Mouse (Mus musculus): Measurements from ENCODE around the gene Erfe.
A peak's percentile ranks its signal among the peaks of the same experiment; 100 is the strongest.

Erfe gene

DNA sequence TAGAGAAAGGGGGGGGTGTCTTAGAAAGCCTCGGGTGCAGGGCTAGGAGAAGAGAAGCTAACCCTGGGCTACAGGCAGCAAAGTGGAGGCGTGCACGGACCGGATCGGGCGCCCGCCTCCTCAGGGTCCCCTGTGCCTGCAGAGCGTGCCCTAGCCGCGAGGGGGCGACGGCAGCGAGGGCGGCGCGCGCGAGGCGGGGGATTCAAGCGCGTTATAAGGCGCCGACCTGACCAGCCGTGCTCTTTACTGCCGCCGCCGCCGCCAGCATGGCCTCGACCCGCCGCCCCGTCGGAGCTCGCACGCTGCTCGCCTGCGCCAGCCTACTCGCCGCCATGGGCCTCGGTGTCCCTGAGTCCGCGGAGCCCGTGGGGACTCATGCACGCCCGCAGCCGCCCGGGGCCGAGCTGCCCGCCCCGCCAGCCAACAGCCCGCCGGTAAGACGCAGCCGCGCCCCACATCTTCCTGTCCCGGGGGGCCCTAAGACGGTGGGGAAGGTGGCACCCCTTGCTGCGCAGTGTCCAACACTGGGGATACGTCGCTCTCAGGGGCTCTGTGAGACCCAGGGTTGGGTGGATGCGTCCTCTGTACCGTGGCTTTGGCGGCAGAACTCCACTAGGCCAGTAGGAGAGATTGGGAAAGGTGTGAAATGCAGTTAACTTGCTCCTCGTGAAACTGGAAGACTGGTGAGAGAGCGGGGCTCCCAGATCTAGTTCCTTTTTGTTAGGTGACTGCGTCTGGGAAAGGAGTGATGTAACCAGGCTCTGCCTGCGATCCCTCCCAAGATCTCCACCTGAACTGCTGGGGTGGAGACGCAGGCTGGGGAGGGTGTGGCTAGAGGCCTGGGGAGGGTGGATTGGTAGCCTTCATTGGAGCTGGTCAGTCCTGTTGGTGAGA is at the start of gene Erfe:
Gene Erfe (plus strand): TSS at position 216 of the 894 bp plus-strand sequence.
- DNase-seq (ENCODE audit: low read depth in 1 of 2, low spot score in 2 of 2): peak; percentile 35 to 53

DNA sequence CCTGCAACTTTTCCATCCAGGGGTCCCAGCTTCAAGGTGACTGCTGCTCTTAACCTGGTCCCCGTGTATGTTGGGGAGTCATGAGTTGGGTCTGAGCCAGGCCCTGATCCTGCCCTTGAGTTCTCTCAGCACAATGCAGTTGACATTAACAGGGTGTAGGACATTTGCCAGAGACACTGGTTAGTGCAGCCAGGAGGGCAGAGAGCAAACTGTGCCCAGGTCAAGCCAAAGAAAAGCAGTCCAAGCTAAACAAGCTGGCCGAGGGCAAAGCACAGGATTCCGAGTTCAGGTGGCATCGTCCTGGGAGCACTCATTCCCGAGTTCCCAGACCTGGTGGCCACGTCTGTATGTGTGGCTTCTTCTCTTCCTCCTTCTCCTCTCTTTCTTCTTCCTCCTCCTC is 48.6 kb upstream of the Erfe start:
- no peak for DNase-seq (ENCODE audit: low read depth in 1 of 2, low spot score in 2 of 2)

GRCm38 (mm10) chr1:91321760-91322438 is 44.3 kb upstream of the Erfe start, which contains the start of gene Espnl:
TSS of gene Espnl (plus strand) at chr1:91322075.
- DNase-seq (ENCODE audit: low read depth in 1 of 2, low spot score in 2 of 2): no peak

GRCm38 (mm10) chr1:91324646-91325045 is 41.6 kb upstream of the Erfe start:
- no peak for DNase-seq (ENCODE audit: low read depth in 1 of 2, low spot score in 2 of 2)

DNA sequence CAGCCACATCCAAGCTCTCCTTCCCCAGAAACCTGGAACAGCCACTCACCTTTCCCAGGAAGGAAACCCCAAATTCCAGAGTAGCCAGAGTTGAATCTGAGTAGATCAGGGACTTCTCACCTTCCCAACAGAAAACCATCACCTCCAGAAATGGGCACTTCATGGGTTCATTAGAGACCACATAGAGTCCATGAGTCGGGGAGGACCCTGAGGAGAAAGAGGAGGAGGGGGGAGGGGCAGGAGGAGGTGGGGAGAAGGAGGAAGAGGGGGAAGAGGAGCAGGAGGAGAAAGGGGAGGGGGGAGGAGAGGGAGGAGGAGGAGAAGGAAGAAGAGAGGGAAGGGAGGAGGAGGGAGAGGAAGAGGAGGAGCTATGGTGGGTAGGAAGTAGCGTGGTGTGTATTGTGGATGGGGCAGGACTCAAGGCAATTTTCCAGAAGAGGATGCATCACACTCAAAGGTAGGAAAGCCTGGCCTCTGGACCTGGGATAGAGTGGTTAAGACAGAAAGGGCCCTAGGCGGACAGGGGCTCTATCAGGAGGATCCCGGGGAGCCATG is 40.7 kb upstream of the Erfe start:
- DNase-seq (ENCODE audit: low read depth in 1 of 2, low spot score in 2 of 2): no peak

DNA sequence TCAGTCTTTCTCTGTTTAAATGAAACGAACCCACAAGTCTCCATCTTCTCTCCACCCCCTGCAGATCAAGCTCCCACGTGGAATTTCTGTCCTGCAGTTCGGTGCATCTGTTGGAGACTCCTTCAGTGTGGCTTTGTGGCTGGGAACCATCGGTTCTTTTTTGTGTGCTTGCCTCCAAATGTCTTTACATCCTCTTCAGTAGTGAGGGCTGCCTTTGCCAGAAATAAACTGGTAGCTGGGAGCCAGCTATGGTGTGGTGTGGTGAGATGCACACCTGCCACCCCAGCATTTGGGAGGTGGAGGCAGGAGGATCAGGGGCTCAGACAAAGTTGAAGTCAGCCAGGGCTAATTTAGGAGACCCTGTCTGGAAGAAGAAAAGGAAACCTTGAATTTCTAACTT is 34.1 kb upstream of the Erfe start:
- no peak for DNase-seq (ENCODE audit: low read depth in 1 of 2, low spot score in 2 of 2)

- DNase-seq (ENCODE audit: low read depth in 1 of 2, low spot score in 2 of 2): no peak
These were observed 32.6 kb upstream of the Erfe start for GRCm38 (mm10) chr1:91333582-91333981.

GRCm38 (mm10) chr1:91337355-91337754 is 28.9 kb upstream of the Erfe start:
- no peak for DNase-seq (ENCODE audit: low read depth in 1 of 2, low spot score in 2 of 2)

DNA sequence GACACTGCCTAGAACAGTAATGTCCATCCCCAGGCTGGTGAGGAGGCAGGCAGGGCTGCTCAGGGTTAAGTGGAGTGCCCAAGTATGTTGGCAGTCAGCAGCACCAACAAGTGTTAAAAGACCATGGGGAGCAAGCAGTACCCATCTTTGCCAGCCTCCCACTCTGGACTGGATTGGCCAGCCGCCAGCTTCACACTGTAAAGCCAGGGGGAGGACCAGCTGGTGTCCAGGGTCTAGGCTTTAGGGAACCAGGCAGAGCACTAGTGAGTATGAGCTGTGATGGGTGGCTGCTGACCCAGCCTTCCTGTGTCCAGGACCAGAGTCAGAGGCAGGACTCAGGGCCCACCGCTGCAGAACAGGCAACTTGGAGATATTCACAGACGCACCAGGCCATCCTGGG is 22.2 kb upstream of the Erfe start:
- no peak for DNase-seq (ENCODE audit: low read depth in 1 of 2, low spot score in 2 of 2)

DNA sequence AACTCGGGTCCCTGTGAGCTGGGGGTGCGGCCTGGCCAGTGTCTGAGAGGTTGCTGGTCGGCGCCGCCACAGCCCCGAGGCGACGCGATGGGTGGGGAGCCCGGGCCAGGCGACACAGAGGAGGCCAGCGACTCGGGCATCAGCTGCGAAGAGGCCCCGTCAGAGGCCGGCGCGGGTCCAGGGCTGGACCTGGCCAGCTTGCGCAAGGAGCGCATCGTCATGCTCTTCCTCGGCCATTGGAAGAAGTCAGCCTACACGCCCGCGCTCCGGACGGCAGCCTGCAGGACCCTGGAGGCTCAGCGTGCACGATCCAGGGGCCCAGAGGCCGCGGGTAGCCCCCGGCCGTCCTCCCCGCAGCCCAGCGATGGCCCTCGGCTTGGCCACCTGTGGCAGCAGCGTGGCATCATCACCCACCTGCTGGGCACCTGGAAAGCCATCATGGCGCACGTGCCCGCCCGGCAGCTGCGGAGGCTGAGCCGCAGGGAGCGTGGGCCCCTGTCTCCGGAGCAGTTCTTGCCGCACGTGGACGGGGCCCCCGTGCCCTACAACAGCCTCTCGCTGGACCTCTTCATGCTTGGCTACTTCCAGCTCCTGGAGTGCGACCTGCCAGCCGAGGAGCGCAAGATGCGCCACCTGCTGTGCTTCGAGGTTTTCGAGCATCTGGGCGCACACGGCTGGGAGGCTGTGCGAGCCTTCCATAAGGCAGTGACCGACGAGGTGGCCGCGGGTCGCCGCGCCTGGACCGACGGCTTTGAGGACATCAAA is 21.1 kb upstream of the Erfe start:
- DNase-seq (ENCODE audit: low read depth in 1 of 2, low spot score in 2 of 2): no peak

DNA sequence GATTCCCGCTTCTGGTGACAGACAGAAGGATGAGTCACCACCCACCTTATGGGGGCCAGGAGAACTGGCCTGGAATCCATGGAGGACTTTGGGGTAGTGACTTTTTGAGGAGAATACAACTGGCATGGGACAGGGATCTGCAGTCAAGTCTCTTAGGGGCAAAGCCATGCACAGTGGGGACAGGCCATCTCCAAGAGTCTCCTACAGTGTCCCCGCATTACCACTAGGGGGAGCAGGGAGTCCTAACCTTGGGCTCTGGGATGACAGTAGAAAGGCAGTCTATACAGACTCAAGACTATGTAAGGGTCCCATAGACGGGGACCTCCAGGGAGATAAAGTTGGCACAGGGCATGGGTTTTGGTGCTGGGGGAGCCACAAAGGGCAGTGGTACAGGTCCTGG is 19.3 kb upstream of the Erfe start:
- peak in 1 of 2 experiments; percentile 22 for DNase-seq (ENCODE audit: low read depth in 1 of 2, low spot score in 2 of 2)

DNA sequence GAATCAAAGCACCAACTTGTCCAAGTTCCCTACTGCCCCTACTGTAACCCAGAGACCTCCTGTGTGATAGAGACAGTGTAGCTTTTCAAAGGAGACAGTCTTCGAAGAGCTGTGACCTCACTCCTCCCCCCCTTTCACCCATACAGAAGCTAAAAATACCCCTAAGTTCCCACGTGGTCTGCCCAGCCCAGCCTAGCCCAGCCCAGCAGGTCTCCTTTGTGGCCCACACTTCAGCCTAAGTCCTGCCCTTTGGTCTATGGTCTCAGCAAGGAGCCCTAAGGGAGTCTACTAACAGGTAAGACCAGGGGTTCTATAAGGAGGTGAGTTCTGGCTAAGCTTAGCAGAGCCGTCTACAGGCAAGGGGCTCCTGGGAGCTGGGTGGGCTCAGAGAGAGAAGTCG is 15.4 kb upstream of the Erfe start, which contains the start of gene Klhl30:
Gene Klhl30 (plus strand): TSS at position 176 of the 400 bp plus-strand sequence.
- no peak for DNase-seq (ENCODE audit: low read depth in 1 of 2, low spot score in 2 of 2)

- DNase-seq (ENCODE audit: low read depth in 1 of 2, low spot score in 2 of 2): no peak
These were observed 15.0 kb upstream of the Erfe start for GRCm38 (mm10) chr1:91351249-91351648.

DNA sequence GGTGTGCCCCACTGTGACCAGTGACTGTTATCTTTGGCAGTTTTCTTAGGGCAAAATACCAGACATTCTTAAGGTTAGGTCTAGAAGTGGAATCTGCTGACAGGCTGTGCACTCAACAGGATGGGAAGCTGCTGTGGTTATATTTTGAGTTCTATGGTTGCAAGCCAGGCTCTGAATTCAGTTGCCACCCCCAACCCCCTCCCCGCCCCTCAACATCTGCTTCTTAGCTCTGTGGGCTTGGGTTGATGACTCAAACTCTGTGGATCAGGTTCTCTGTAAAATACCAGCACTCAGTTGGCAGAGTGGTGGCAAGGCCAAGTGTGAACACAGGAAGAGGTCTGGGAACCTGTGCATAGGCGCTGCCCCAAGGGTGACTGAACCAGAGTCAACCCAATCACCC is 14.0 kb upstream of the Erfe start:
- no peak for DNase-seq (ENCODE audit: low read depth in 1 of 2, low spot score in 2 of 2)

DNA sequence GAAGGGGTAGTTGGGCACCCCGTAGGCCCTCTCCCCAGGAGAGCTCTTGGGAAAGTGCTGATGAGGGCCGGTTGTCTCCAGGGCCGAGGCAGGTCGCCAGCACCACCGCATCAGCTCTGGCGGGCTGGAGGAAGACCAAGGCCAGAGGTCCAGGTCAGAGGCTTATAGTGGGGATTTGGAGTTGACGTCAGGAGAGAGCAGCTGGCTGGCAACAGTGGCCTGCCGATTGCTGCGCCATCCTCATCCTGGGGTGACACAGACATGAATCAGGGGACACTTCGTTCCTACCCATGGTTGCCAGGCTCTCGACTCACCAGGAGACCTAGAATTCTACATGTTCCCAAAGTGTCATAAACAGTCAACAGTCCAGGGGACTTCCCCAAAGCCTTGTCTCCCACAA is 10.1 kb upstream of the Erfe start:
- DNase-seq (ENCODE audit: low read depth in 1 of 2, low spot score in 2 of 2): no peak

- DNase-seq (ENCODE audit: low read depth in 1 of 2, low spot score in 2 of 2): no peak
These were observed 4.1 kb upstream of the Erfe start for GRCm38 (mm10) chr1:91362113-91362512.

- no peak for DNase-seq (ENCODE audit: low read depth in 1 of 2, low spot score in 2 of 2)
These were observed 1.2 kb upstream of the Erfe start for GRCm38 (mm10) chr1:91364822-91365644.

- DNase-seq (ENCODE audit: low read depth in 1 of 2, low spot score in 2 of 2): no peak
These were observed 415 bp upstream of the Erfe start for GRCm38 (mm10) chr1:91365816-91366214.

- DNase-seq (ENCODE audit: low read depth in 1 of 2, low spot score in 2 of 2): no peak
These were observed 1.1 kb downstream of the Erfe start for GRCm38 (mm10) chr1:91367295-91367694.

- no peak for DNase-seq (ENCODE audit: low read depth in 1 of 2, low spot score in 2 of 2)
These were observed 3.2 kb downstream of the Erfe start for GRCm38 (mm10) chr1:91369408-91369807.
